Comparison of ENCODE assay signal across 1 mouse cellular context in genomic region chr10:43826773-43827621, GRCm38 (mm10).
TF ChIP-seq lines count a peak whose summit lies in the region.

No protein-coding gene starts in this region.

TF ChIP-seq in CH12.LX, 34 proteins besides CTCF, POLR2A, EP300 and RAD21 (continued from another document):
- TF ChIP-seq PAX5 (IDR thresholded peaks at IDR 0.05; ENCODE audit: low read length) = no peak
- no peak; the same call in 1 of the 2 replicates for TF ChIP-seq HCFC1 (IDR thresholded peaks at IDR 0.05; ENCODE audit: low read depth, low read length)
- TF ChIP-seq ETS1 (conservative IDR thresholded peaks at IDR 0.05; ENCODE audit: low read depth, low read length) = peak; percentile 67
- peak; percentile 26; the same call in 1 of the 2 replicates for TF ChIP-seq JUND (conservative IDR thresholded peaks at IDR 0.05; ENCODE audit: low read depth, low read length)
- no peak for TF ChIP-seq RCOR1 (conservative IDR thresholded peaks at IDR 0.05; ENCODE audit: low read depth, low read length)
- TF ChIP-seq MYC (IDR thresholded peaks at IDR 0.05; ENCODE audit: low read depth, low read length) = peak; percentile 99
- no peak for TF ChIP-seq MAZ (IDR thresholded peaks at IDR 0.05; ENCODE audit: low read depth, low read length)
- TF ChIP-seq KAT2A (IDR thresholded peaks at IDR 0.05; ENCODE audit: insufficient replicate concordance, low read length) = 0 out of 2 replicates have a peak, but pooled peaks have one; percentile 39
- TF ChIP-seq USF1 (IDR thresholded peaks at IDR 0.05; ENCODE audit: low read depth, low read length) = no peak
- peak; percentile 95 for TF ChIP-seq MEF2A (IDR thresholded peaks at IDR 0.05; ENCODE audit: borderline replicate concordance, low read depth, low read length)
- peak; percentile 3; the same call in 1 of the 2 replicates for TF ChIP-seq JUN (IDR thresholded peaks at IDR 0.05; ENCODE audit: insufficient read depth, low read depth, low read length)
- TF ChIP-seq BHLHE40 (IDR thresholded peaks at IDR 0.05; ENCODE audit: low read depth, low read length) = peak; percentile 39
- no peak; the same call in 1 of the 2 replicates for TF ChIP-seq MAFK (IDR thresholded peaks at IDR 0.05; ENCODE audit: insufficient replicate concordance, low read length)
- no peak for TF ChIP-seq GABPA (IDR thresholded peaks at IDR 0.05; ENCODE audit: insufficient replicate concordance, low read depth, low read length)
- peak; percentile 96 for TF ChIP-seq MAX (IDR thresholded peaks at IDR 0.05; ENCODE audit: low read length)
- peak; percentile 54 for TF ChIP-seq ELF1 (IDR thresholded peaks at IDR 0.05; ENCODE audit: low read depth, low read length)
- peak; percentile 37; the same call in 1 of the 2 replicates for TF ChIP-seq ZC3H11A (IDR thresholded peaks at IDR 0.05; ENCODE audit: low read depth, low read length)
- TF ChIP-seq ZNF384 (IDR thresholded peaks at IDR 0.05; ENCODE audit: low read depth, low read length) = peak; percentile 87
